Mouse (Mus musculus): ENCODE measurements around the gene Tmem131. TPM values are rescaled to one million over a fixed set of nuclear protein-coding genes. Genes with fewer than 3 reads are reported as not detected.
A peak's percentile ranks its signal among the peaks of the same experiment; 100 is the strongest.
"Not testable (repeated sequence)": the region's sequence is repeated elsewhere in the genome, so short reads cannot be mapped to it uniquely, and the experiment has no call there.

Tmem131 gene
- total RNA-seq, 2 experiments from 2014 or later = 37.3 to 40.6 TPM

DNA sequence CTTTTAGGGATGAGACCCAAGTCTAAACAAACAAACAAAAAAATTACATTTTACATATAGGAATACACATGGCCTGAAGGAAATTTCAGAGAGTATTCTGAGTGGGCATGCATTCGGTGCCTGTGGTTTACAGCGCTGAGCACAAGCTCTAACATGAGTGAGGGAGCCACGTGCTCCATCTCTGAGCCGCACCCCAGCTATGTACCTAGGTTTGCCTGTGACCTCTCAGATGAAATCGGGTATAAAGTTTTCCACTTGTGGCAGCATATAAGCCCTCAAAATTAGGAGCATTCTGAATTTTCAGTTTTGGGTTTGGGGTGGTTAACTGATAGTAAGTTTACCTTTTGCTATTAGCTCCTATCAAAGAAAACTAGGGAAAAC is 28.3 kb downstream of the Tmem131 start:
- DNase-seq = no peak

DNA sequence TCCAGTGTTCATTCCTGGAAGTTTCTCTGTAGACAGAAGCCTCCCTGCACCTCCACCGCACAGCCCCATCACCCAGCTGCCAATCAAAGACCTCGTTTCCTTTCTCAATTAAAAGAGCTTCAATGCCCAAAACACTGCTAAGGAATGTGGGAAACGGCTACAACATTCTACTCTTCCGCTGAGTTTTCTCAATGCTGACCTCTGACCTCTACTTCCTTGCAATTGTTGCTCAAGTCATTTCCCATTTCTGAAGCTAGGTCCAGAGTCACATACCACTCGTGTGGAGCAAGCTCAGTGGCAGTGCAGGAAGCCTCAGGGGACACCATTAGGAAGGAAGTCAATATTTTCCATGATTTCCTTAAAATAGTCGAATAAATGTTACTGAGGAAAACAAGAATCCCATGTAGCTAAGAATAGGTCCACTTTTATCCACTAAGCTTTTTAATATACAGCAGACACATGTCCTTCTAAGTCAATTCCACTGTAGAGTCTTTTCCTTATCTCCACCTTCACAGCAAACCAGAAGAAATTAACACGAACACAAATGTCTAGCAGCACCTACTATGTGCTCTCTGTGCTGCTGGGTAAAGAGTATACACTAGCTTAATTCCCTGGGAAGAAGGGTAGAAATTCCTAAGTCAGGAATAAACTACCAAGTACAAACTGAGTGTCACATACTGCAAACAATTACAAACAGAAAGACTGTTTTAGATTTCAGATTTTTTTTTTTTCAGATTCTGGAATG is 28.8 kb downstream of the Tmem131 start:
- DNase-seq = peak; percentile 24

DNA sequence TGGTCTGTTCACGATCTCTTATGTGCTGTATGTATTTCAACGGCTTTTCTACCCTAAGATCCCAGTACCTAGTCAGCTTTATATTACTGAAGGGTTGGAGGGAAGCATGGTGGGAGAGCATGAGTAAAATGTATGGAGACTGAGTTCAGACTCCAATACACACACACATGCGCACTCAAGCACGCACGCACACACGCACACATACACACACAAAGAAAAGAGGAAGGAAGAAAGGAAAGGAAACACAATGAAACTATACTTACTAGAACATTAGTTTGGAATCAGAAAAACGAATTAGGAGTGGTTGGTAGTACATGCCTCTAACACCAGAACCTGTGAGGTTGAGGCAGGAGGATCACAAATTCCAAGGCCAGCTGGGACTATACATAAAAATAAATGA is 29.7 kb downstream of the Tmem131 start:
- no peak for DNase-seq

DNA sequence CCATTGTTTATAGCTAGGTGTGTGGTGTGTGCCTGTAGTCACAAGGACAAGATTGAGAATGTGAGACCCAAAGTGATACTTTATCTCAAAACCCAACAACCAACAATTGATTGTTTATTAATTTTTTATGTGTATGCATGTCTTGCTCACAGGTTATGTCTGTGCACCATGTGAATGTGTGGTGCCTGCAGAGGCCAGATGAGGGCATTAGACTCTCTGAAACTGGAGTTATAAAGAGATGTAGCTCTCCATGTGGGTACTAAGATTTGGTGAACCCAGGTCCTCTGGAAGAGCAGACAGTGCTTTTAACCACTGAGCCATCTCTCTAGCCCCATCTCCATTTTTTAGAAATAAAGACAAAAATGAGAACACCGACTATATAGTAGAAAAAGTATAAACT is 31.2 kb downstream of the Tmem131 start:
- DNase-seq = no peak

DNA sequence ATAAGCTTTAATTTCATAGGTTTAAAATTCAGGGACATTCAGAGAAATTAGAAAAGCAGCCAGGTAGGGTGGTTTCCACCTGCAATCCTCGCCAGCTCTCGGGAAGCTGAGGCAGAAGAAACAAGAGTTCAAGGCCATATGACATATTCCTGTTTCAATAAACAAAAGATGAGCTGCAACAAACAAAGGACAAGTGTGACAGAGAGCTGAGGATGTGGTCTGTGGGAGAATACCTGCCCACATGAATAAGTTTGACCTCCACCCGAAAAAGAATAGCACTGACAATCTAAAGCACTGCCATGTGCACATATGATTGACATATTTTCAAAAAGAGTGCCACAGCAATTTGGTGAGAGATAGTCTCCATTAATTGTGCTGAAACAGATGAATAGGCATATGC is 31.9 kb downstream of the Tmem131 start:
- no peak for DNase-seq

DNA sequence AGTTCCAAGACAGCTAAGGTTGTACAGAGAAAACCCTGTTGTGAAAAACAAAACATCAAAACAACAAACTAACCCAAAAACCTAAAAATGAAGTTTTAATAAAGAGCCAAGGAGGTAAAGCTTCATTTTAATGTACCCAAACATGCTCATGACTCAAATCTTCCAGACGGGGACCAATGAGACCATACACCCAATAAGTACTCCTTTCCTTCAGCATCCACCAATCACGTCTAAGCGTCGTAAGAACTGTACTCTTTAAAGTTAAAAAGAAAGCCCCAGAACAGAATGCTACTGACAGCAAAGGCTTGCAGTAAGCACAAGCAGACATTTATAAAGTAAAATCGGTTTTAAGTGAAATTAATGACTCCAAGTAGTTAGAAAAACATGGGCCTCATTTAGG is 33.1 kb downstream of the Tmem131 start:
- DNase-seq = no peak

DNA sequence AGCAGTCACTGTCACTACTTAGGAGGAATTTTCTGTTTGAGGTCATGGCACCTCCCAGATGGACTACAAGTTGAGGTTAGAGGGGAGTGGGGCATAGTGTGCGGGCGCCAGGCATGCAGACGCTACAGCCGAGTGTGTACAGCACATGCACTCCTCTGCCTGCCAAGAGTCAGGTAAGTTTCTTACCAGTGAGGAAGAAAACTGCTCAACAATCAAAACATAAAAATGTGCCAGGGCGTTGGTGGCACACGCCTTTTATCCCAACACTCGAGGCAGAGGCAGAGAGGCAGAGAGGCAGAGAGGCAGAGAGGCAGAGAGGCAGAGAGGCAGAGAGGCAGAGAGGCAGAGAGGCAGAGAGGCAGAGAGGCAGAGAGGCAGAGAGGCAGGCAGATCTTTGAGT is 33.5 kb downstream of the Tmem131 start:
- DNase-seq = not testable (repeated sequence)

DNA sequence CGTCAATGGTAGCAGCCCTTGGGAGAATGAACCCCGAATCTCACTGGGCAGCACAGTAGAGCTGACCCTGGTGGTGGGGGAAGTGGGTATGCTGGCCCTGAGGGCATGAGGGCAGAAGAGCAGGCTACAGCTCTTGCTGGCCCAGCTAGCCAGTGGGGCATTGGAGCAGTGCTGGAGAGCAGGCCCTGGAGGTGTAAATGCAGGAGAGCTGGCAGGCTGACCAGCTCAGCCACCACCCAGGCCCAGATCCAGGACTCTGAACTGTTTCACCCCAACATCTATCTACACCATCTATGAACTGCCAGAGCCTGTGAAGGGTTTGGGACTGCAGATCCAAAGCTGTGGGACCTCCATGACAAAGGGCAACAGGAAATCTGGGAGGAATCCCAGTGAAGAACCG is 38.2 kb downstream of the Tmem131 start:
- DNase-seq = no peak

DNA sequence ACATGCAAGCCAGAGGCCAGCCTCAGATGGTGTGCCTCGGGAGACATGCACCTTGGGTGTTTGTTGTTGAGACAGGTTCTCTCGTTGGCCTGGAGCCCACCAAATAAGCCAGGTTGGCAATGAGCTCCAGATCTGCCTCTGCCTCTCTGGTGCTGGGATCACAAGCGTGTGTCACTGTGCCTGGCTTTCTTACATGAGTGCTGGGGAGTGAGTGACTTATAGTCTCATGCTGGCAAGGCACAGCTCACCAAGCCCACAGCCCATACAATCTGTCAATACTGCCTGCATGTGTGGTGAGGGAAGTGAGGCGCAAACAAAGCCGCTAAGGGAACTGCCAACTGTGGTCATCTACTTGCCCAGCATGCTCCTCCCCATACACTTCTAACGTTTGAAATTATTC is 39.0 kb downstream of the Tmem131 start:
- DNase-seq = no peak

DNA sequence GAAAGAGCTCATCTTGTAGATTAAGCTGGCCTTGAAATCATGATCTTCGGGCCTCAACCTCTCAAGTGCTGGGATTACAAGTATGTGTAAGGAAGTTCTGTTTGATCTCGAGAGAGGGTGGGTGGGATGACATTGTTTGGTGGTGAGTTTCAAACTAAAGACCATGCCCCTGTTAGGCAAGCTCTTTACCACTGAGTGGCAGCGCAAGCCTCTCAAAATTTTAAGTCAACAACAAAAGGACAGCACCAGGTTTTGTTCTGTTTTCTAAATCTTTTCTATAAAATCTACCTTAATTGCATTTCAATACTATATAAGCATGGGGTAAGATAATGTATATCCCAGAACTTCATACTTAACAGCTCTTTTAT is 39.4 kb downstream of the Tmem131 start:
- DNase-seq = no peak

DNA sequence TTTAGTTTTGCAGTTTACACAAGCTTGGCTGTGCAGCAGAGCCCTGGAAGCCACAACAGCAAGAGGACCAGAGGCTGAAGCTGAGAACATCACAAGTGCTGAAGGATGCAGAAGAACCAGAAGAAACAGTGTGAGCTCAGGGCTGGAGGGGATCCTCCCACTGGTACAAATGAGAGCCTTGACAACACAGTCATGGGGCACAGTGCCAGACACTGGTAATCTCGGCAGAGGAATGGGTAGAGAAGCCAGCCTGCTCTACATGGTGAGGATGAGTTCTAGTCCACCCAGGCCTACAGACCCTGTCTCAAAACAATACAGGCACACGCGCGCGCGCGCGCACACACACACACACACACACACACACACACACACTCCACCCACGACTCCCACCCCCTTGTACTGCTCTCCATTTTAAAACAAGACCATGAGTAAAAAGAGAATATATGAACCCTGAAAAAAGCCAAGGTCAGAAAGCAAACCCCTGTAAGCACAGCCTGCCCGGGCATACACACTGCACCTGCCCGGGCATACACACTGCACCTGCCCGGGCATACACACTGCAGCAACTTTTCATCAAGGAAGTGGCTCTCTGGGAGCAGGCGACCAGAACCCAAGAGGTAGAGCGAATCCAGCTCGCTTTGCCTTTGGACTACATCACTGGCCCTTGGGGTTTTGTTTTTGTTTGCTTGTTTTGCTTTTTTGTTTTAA is 39.9 kb downstream of the Tmem131 start:
- no peak for DNase-seq

DNA sequence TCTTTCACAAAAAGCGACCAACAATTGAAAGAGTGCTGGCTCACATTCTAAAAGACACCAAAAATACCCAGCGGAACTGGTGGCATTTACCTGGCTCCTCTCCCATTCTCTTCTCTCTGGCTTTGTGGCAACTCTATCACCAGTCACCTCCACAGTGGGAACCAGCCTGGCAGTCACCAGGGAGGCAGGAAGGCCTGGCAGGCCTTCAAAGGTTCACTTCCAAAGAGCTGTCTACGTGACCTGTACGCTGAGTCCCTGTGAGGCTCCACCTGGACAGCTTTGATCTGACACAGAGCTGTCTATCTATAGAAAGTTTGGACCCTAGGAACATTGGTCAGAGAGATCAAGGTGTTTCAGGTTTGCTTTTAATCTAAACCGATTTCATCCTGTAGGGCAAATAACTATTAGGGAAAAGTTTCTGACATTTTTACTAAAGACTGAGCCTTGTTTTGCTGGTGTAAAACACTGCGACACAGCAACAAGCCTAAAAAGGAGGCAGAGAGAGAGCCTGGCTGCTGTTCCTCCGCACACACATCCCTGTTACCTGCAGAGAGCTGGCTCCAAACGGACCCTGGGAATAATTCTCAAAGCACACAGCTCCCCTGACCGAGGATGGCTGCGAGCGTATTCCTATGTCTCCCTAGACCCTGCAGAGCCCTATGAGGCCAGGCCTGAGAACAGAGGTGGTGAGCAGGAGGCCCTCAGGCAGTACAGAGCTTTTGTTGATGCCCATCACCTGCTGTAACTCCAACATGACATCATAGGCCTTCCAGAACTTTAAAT is 40.7 kb downstream of the Tmem131 start:
- DNase-seq = no peak

DNA sequence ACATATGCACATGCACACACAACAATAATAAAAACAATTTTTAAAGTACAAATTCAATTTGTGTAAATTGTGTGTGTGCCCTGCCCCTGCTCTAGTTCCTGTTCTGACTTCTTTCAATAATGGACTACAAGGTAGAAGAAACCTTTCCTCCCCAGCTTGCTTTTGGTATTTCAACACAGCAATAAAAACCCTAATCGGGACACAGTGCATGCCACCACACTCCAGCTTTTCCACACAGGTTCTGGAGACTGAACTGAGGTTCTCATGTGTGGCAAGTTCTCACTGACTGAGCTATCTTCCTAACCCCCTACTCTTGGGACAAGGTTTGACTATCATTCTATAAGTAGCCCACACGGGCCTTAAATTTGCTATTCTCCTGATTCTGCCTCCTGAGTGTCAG is 43.8 kb downstream of the Tmem131 start:
- no peak for DNase-seq

DNA sequence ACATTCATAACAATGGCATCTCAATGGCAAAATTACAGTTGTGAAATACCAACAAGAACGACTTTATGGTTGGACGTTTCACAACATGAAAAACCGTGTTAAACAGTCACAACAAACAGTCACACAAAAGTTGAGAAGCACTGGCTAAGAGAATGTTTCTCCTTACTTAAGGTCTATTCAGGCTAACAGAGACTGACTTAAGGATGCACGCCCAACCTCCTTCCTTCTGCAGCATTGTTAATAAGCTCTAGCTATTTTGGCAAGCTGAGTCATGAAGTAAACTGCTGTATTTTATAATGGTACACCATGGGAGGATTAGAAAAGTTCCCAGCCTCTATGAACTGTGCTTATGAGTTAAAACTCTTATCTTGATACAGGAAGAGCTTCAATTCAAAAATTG is 47.0 kb downstream of the Tmem131 start:
- DNase-seq = no peak

DNA sequence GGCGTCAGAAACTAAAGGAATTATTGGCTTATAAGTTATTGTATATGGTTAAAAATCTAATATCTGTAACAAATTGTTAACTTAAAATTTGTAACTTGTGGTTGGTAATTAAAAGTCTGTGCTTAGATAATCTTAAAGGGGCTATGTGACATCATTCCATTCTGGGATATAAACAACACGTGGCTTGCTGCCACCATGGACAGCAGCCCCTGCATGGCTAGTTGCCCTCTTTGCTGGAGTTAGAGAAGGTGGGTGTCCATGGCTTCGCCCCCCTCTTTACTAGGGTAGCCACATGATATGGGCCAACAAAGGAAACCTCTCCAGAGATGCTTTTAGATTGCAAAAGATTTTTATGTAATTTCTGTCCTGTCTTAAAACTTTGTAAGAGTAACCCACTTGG is 48.0 kb downstream of the Tmem131 start:
- peak; percentile 28 for DNase-seq

DNA sequence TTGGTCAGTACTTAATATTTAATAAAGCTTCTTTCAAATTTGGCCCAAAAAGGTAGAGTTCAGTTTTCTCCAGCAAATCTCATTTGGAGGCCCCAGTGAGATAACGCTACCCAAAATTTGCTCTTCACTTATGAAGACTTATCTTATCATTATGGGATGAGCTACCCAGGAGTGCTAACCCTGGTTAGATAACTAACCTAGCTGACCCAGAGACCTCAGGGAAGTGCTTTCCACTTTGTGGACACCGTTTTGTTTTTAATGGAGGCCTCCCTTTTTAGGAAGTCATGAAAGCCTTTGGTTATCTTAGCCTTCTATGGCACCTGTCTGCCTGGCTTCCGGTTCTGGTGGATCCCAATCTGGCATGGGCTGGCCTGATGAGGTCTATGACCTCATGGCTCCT is 49.3 kb downstream of the Tmem131 start:
- no peak for DNase-seq

DNA sequence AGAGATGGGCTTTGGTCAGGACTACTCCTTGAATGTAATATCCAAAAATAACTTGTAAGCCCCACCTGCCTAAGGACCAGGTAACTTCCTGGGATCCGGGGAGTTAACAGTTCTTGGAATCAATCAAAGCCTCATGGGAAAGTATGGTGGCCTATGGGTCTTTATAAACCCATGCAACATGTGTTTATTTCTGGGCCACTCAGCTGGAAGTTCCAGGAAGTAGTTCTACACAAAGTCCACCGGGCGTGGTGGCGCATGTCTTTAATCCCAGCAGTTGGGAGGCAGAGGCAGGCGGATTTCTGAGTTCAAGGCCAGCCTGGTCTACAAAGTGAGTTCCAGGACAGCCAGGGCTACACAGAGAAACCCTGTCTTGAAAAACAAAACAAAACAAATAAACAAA is 49.7 kb downstream of the Tmem131 start:
- DNase-seq = not testable (repeated sequence)

DNA sequence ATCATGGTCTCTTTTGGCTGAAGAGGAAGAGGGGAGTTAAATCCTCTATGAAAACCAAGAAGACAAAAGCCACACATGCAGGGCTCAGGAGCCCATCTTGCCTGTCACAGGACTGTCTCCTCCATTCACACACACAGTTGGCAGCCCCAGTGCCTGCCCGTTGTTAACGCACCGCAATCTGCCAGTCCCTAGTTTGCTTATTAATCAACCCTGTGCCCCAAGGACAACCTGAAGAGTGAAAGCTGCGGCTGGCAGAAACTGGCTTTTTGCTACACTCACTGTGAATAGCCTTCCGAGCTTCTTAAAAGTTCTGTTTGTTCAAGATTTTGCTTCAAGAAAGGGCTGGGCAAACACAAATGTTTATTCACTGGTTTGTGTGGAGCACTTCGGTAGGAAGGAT is 50.3 kb downstream of the Tmem131 start:
- no peak for DNase-seq

DNA sequence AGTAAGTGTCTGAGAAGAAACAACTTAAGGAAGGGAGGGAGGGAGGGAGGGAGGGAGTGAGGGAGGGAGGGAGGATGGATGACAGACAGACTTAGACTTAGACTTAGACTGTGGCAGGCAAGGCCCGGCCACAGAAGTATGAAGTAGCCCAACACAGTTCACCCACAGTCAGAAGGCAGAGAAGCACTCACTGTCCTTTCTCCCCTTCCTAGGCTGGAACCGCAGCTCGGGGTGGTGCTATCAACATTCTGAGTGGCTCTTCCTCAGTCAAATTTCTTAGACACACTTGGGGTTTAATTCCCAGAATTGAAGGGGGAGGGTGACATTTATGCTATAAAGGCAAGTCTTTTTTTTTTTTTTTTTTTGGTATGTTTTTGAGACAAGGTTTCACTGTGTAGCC is 51.0 kb downstream of the Tmem131 start:
- no peak for DNase-seq

DNA sequence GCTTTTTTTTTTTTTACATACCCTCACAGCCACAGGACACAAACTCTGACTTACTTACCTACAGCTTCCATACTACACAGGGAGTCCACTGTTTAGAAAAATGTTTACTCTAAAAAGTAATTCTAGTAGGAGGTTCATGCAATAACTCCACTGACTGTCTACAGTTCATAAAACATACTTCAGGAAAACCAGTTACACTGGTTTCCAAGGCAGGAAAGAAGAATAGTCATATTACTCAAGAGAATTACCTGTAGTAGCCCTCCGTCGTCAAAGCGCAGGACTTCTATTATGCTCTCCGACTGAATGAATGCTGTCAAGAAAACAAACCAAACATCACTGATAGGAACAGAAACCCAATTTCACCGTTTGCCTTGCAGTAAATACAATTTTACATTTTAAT is 54.5 kb downstream of the Tmem131 start:
- no peak for DNase-seq

DNA sequence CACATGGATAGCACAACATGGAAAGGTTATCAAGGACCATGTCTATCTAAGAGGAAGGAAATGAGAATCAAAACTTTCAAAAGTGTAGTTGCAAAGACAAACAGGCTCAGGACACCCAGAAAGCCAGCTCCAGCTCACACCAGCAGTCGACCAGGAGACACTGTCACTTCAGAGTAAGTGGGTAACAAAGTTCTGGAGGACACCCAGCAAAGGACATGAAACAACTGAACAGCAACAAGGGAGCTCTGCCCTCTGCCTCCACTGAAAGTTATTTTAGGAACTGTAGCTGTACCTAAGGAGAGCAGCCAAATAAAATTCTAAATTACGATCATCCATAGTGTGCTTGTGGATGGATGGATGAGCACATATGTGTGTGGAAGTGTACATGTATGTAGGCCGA is 56.3 kb downstream of the Tmem131 start:
- no peak for DNase-seq

DNA sequence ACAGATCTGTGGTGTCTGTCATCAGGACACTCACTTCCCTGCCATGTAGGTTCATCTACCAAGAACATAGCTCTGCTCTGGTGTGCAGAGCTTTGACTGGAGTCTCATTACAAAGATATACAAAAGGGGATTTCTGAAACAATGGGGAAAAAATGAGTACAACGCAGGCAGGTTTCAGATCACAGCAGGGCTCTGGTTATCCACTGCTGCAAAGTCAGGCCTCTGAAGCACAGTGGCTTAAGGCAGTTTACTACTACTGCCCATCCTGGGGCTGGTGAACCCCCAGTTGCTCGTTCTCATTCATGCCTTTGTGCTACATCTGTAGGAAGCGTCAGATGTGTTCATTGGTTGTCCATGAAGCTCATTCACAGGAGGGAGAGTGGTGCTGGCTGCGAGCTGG is 57.0 kb downstream of the Tmem131 start:
- DNase-seq = no peak

DNA sequence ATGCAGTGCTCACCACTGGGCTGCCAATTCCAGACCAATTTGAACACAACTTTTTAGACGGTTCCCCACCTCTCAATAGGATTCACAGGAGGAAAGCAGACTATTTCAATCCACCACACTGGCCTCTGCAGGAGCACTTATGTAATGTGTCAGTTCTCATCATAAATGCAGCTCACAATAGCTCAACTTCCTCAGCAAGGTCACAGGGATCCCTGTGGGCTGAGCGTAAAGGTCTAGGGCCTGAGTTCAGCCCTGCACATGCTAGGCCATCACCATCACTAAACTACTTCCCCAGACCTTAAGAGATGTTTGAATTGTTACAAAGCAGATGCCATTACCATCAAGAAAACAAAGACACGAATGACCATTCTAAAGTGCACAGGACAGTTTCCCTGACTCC is 58.9 kb downstream of the Tmem131 start:
- no peak for DNase-seq

DNA sequence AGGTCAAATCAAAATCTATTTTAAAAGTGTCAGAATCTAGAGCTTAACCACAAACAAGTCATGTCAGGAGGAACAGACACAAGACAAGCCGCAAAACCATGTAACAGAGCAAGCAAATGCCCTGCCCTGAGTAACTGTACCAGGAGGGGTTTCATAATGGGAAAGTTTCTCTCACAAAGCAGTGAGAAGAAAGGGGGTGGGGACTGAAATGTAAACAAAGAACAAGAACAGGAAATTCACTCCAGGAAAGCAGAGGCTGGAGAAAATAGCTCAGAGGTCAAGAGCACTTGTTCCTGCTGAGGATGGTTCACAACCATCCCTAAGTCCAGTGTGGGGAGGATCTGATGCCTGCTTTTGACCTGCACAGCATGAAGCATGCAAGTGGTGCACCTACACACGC is 59.7 kb downstream of the Tmem131 start:
- DNase-seq = no peak
